Mouse (Mus musculus) kidney, postnatal 0 days (tissue): ENCODE data around the gene Cd180. TPM values are rescaled to one million over a fixed set of nuclear protein-coding genes. Genes with fewer than 3 reads are reported as not detected.

Source experiments
- ATAC-seq: fragments of 200-750 bp; cut with Nextera tagmentation; replicated peaks from 2 replicates; pipeline ENCODE4 v1.8.0; 2017; ENCODE audit warnings: low read depth, moderate number of reproducible peaks, moderate TSS enrichment, moderate library complexity; ENCODE audit not compliant: low FRiP score
- DNase-seq: peaks from one replicate; pipeline ENCODE4 v3.0.0-alpha.2; 2016; ENCODE audit warnings: low spot score
- H3K27ac ChIP-seq: fragments of 300-500 bp; sonication (generic); 2 replicates; pipeline ENCODE4 v1.5.1; 2014; ENCODE audit warnings: mild to moderate bottlenecking
- H3K27me3 ChIP-seq: fragments of 300-500 bp; sonication (generic); 2 replicates; pipeline ENCODE4 v1.6.1; 2014; ENCODE audit warnings: low read length, mixed read lengths; ENCODE audit not compliant: insufficient read depth
- H3K36me3 ChIP-seq: fragments of 300-500 bp; sonication (generic); 2 replicates; pipeline ENCODE4 v1.6.1; 2014; ENCODE audit warnings: low read length, mixed read lengths; ENCODE audit not compliant: insufficient read depth
- H3K4me1 ChIP-seq: fragments of 300-500 bp; sonication (generic); replicated peaks from 2 replicates; pipeline ENCODE4 v1.6.1; 2014; ENCODE audit warnings: antibody characterized with exemption, low read length, mixed read lengths; ENCODE audit not compliant: insufficient read depth
- H3K4me2 ChIP-seq: fragments of 300-500 bp; sonication (generic); 2 replicates; pipeline ENCODE4 v1.6.1; 2014; ENCODE audit warnings: mild to moderate bottlenecking, low read length, moderate library complexity, mixed read lengths
- H3K4me3 ChIP-seq: fragments of 300-500 bp; sonication (generic); replicated peaks from 2 replicates; pipeline ENCODE4 v1.5.1; 2014; ENCODE audit warnings: low read depth, low read length
- H3K9ac ChIP-seq: fragments of 300-500 bp; sonication (generic); 2 replicates; pipeline ENCODE4 v1.6.1; 2014; ENCODE audit warnings: low read depth, low read length
- H3K9me3 ChIP-seq: fragments of 300-500 bp; sonication (generic); replicated peaks from 2 replicates; pipeline ENCODE4 v1.6.1; 2016; ENCODE audit warnings: low read length, inconsistent platforms, mixed read lengths
- CTCF ChIP-seq: IDR thresholded peaks from 2 replicates; pipeline ENCODE4 v1.5.1; 2016; ENCODE audit warnings: antibody characterized with exemption, low read depth, mild to moderate bottlenecking, moderate library complexity
- WGBS: fragments of 180-500 bp; shearing (Covaris S2); extraction: QIAGEN DNeasy Blood & Tissue Kit; methylation state at CpG from one replicate; pipeline ENCODE4 v1.1.7; 2014; 5-methylcytosine and 5-hydroxymethylcytosine counted together
- polyA plus RNA-seq: library from polyadenylated mRNA; unstranded; fragments of >200 nt; fragmentation: Nextera tagmentation; extraction: Ambion mirVana; gene quantifications from 2 replicates; pipeline ENCODE4 v1.2.1, GENCODE M21; 2015

Cd180 gene
- polyA plus RNA-seq, 1 experiment from 2014 or later, result 0.51 TPM

- Histone ChIP-seq H3K27me3 (no peaks in the 10 kb centered on the region), H3K27ac (no peak overlapping the region), H3K9ac (no peak overlapping the region), H3K4me1 (no peaks in the 10 kb centered on the region), H3K4me2 (no peak overlapping the region), H3K9me3 (no peaks in the 10 kb centered on the region), H3K36me3 (peaks cover 18% of the 10 kb centered on the region), H3K4me3 (no peak overlapping the region)
- 94% methylated on average over 6 of the region's 6 CpGs for WGBS
- TF ChIP-seq CTCF, result no peak
- DNase-seq (no peak), ATAC-seq (no peak)
Measured at GRCm38 (mm10) chr13:102758021-102758420, 64.7 kb downstream of the Cd180 start.

- H3K4me2 ChIP-seq, result no peak overlapping the region
- no peak for ATAC-seq
Measured at GRCm38 (mm10) chr13:102761410-102761809, 68.1 kb downstream of the Cd180 start.

GRCm38 (mm10) chr13:102762203-102762602 is 68.8 kb downstream of the Cd180 start:
- H3K4me2 ChIP-seq, result no peak overlapping the region
- no peak for TF ChIP-seq CTCF
- ATAC-seq (no peak), DNase-seq (no peak)
- no peak overlapping the region for H3K27ac ChIP-seq
- H3K9me3 ChIP-seq, result no peaks in the 10 kb centered on the region
- H3K36me3 ChIP-seq, result peaks cover 23% of the 10 kb centered on the region
- H3K4me1 ChIP-seq, result no peaks in the 10 kb centered on the region
- H3K4me3 ChIP-seq, result no peak overlapping the region
- no peaks in the 10 kb centered on the region for H3K27me3 ChIP-seq
- 88% methylated on average over 10 of the region's 10 CpGs for WGBS
- no peak overlapping the region for H3K9ac ChIP-seq

More at GRCm38 (mm10) chr13:102761410-102761809, 68.1 kb downstream of the Cd180 start:
- no peak for DNase-seq
- Histone ChIP-seq H3K36me3 (peaks cover 23% of the 10 kb centered on the region), H3K27me3 (no peaks in the 10 kb centered on the region), H3K9me3 (no peaks in the 10 kb centered on the region), H3K4me3 (no peak overlapping the region), H3K4me1 (no peaks in the 10 kb centered on the region), H3K27ac (no peak overlapping the region), H3K9ac (no peak overlapping the region)
- WGBS, result 71% methylated on average over 9 of the region's 9 CpGs
- no peak for TF ChIP-seq CTCF

- TF ChIP-seq CTCF, result no peak
- DNase-seq (no peak), ATAC-seq (no peak)
- no peak overlapping the region for H3K9ac ChIP-seq
- H3K4me2 ChIP-seq, result no peak overlapping the region
- no peaks in the 10 kb centered on the region for H3K9me3 ChIP-seq
- WGBS, result 81% methylated on average over 1 of the region's 1 CpGs
- no peak overlapping the region for H3K4me3 ChIP-seq
- H3K4me1 ChIP-seq, result no peaks in the 10 kb centered on the region
- no peak overlapping the region for H3K27ac ChIP-seq
- H3K36me3 ChIP-seq, result 0 out of 2 replicates have a peak, but pooled peaks cover 7% of the 10 kb centered on the region
- H3K27me3 ChIP-seq, result no peaks in the 10 kb centered on the region
Measured at GRCm38 (mm10) chr13:102764218-102764617, 70.9 kb downstream of the Cd180 start.

GRCm38 (mm10) chr13:102765216-102765615 is 71.9 kb downstream of the Cd180 start:
- Histone ChIP-seq H3K36me3 (0 out of 2 replicates have a peak, but pooled peaks cover 5% of the 10 kb centered on the region), H3K4me1 (no peaks in the 10 kb centered on the region), H3K9me3 (no peaks in the 10 kb centered on the region), H3K4me2 (no peak overlapping the region), H3K27ac (no peak overlapping the region), H3K4me3 (no peak overlapping the region), H3K27me3 (no peaks in the 10 kb centered on the region), H3K9ac (no peak overlapping the region)
- WGBS, result 96% methylated on average over 11 of the region's 11 CpGs
- ATAC-seq (no peak), DNase-seq (no peak)
- TF ChIP-seq CTCF, result no peak

GRCm38 (mm10) chr13:102767110-102767509 is 73.8 kb downstream of the Cd180 start:
- no peaks in the 10 kb centered on the region for H3K27me3 ChIP-seq
- ATAC-seq, result no peak
- H3K9ac ChIP-seq, result no peak overlapping the region
- 56% methylated on average over 7 of the region's 7 CpGs for WGBS
- TF ChIP-seq CTCF, result no peak
- no peaks in the 10 kb centered on the region for H3K4me1 ChIP-seq
- no peak for DNase-seq
- H3K36me3 ChIP-seq, result 0 out of 2 replicates have a peak, but pooled peaks cover 5% of the 10 kb centered on the region
- no peak overlapping the region for H3K4me3 ChIP-seq
- H3K27ac ChIP-seq, result no peak overlapping the region
- no peaks in the 10 kb centered on the region for H3K9me3 ChIP-seq
- H3K4me2 ChIP-seq, result no peak overlapping the region

- no peaks in the 10 kb centered on the region for H3K4me1 ChIP-seq
- H3K4me3 ChIP-seq, result no peak overlapping the region
- 0 out of 2 replicates have a peak, but pooled peaks cover 8% of the 10 kb centered on the region for H3K36me3 ChIP-seq
- TF ChIP-seq CTCF, result no peak
- H3K9me3 ChIP-seq, result no peaks in the 10 kb centered on the region
- ATAC-seq, result no peak
- no peaks in the 10 kb centered on the region for H3K27me3 ChIP-seq
- DNase-seq, result no peak
- WGBS, result 88% methylated on average over 11 of the region's 11 CpGs
- H3K4me2 ChIP-seq, result no peak overlapping the region
- no peak overlapping the region for H3K9ac ChIP-seq
- H3K27ac ChIP-seq, result no peak overlapping the region
Measured at GRCm38 (mm10) chr13:102768512-102768911, 75.2 kb downstream of the Cd180 start.
